Mouse (Mus musculus) limb, embryonic 14.5 days (tissue): ENCODE measurements around the gene Pfkfb4. TPM values are rescaled to one million over a fixed set of nuclear protein-coding genes. Genes with fewer than 3 reads are reported as not detected.

ENCODE experiments used
- ATAC-seq: fragments of 200-750 bp; cut with Nextera tagmentation; 2 replicates; pipeline ENCODE4 v1.8.0; 2017; ENCODE audit warnings: low read depth, moderate number of reproducible peaks, moderate TSS enrichment; ENCODE audit not compliant: low FRiP score
- DNase-seq: peaks from one replicate; pipeline ENCODE4 v3.0.0-alpha.2; 2015; ENCODE audit warnings: low spot score
- H3K27ac ChIP-seq: fragments of 300-500 bp; sonication (generic); replicated peaks from 2 replicates; pipeline ENCODE4 v1.5.1; 2014; ENCODE audit warnings: low read depth, mild to moderate bottlenecking, low read length, moderate library complexity, mixed read lengths
- H3K27me3 ChIP-seq: fragments of 300-500 bp; sonication (generic); 2 replicates; pipeline ENCODE4 v1.6.1; 2014; ENCODE audit warnings: low read length, mixed read lengths; ENCODE audit not compliant: control insufficient read depth, insufficient read depth
- H3K36me3 ChIP-seq: fragments of 300-500 bp; sonication (generic); 2 replicates; pipeline ENCODE4 v1.6.1; 2014; ENCODE audit warnings: mild to moderate bottlenecking, low read length, moderate library complexity, mixed read lengths; ENCODE audit not compliant: control insufficient read depth, insufficient read depth
- H3K4me1 ChIP-seq: fragments of 300-500 bp; sonication (generic); 2 replicates; pipeline ENCODE4 v1.6.1; 2014; ENCODE audit warnings: antibody characterized with exemption, low read length, mixed read lengths; ENCODE audit not compliant: control insufficient read depth, insufficient read depth
- H3K4me2 ChIP-seq: fragments of 300-500 bp; sonication (generic); replicated peaks from 2 replicates; pipeline ENCODE4 v1.6.1; 2014; ENCODE audit warnings: low read depth, mild to moderate bottlenecking, low read length, moderate library complexity; ENCODE audit not compliant: severe bottlenecking
- H3K4me3 ChIP-seq: fragments of 300-500 bp; sonication (generic); replicated peaks from 2 replicates; pipeline ENCODE4 v1.5.1; 2014; ENCODE audit warnings: low read length
- H3K9ac ChIP-seq: fragments of 300-500 bp; sonication (generic); 2 replicates; pipeline ENCODE4 v1.6.1; 2014; ENCODE audit warnings: mild to moderate bottlenecking, low read depth, low read length, moderate library complexity; ENCODE audit not compliant: severe bottlenecking
- H3K9me3 ChIP-seq: fragments of 300-500 bp; sonication (generic); 2 replicates; pipeline ENCODE4 v1.6.1; 2016; ENCODE audit warnings: low read length; ENCODE audit not compliant: control insufficient read depth
- POLR2A ChIP-seq: fragments of 200-500 bp; IDR thresholded peaks from 2 replicates; pipeline ENCODE4 v1.8.0; 2012; ENCODE audit warnings: inconsistent platforms, mild to moderate bottlenecking, moderate library complexity, borderline replicate concordance; ENCODE audit not compliant: insufficient read depth, insufficient read length; ENCODE audit errors: extremely low read depth
- WGBS: fragments of 180-500 bp; shearing (Covaris S2); extraction: QIAGEN DNeasy Blood & Tissue Kit; methylation state at CpG from one replicate; pipeline ENCODE4 v1.1.7; 2014; 5-methylcytosine and 5-hydroxymethylcytosine counted together
- polyA plus RNA-seq, 2 experiments: library from polyadenylated mRNA; depleted of rRNA in 1 of 2; stranded (reverse) in 1 of 2; unstranded in 1 of 2; fragments of >200 nt; fragmentation: Nextera tagmentation in 1 of 2; extraction: Ambion mirVana in 1 of 2; gene quantifications; 2 replicates each; pipeline versions ENCODE4 v1.2.1 to v1.2.3; 2012 to 2014

The Pfkfb4 gene
- polyA plus RNA-seq, 2 experiments: 9.1 to 14.5 TPM

- Histone ChIP-seq H3K4me2 (no peak overlapping the region), H3K9me3 (no peaks in the 10 kb centered on the region), H3K27ac (no peak overlapping the region), H3K36me3 (no peaks in the 10 kb centered on the region; the same call in none of the 2 replicates), H3K9ac (no peak overlapping the region), H3K4me1 (peaks cover 13% of the 10 kb centered on the region; the same call in 1 of the 2 replicates), H3K4me3 (no peak overlapping the region), H3K27me3 (no peaks in the 10 kb centered on the region)
- DNase-seq (no peak), ATAC-seq (no peak)
- no peak for TF ChIP-seq POLR2A
- WGBS: 81% methylated on average over 7 of the region's 7 CpGs
These were observed 49.8 kb downstream of the Pfkfb4 start for GRCm38 (mm10) chr9:109041351-109041750.

- DNase-seq: no peak
- H3K9me3 ChIP-seq: no peaks in the 10 kb centered on the region
- no peak for TF ChIP-seq POLR2A
These were observed 54.7 kb downstream of the Pfkfb4 start for GRCm38 (mm10) chr9:109046306-109046705.

DNA sequence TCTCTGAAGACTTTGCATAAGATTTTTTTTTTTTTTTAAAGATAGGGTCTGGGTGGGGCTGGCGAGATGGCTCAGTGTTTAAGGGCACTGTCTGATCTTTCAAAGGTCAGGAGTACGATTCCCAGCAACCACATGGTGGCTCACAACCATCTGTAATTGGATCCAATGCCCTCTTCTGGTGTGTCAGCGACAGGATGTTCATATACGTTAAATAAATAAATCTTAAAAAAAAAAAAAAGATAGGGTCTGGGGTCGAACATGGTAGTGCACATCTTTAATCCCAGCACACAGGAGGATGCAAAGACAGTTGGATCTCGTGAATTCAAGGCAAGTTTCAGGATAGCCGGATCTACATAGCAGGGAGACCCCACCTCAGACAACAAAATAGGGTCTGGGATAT lies 57.7 kb downstream of the Pfkfb4 start:
- 0 out of 2 replicates have a peak, but pooled peaks cover under 1% of the 10 kb centered on the region for H3K4me1 ChIP-seq
- no peak overlapping the region for H3K27ac ChIP-seq
- TF ChIP-seq POLR2A: no peak
- H3K36me3 ChIP-seq: peaks cover 24% of the 10 kb centered on the region
- H3K4me3 ChIP-seq: no peak overlapping the region
- 77% methylated on average over 7 of the region's 7 CpGs for WGBS
- no peaks in the 10 kb centered on the region for H3K9me3 ChIP-seq
- H3K4me2 ChIP-seq: no peak overlapping the region
- H3K9ac ChIP-seq: no peak overlapping the region
- DNase-seq (no peak), ATAC-seq (no peak)
- no peaks in the 10 kb centered on the region for H3K27me3 ChIP-seq

More at GRCm38 (mm10) chr9:109046306-109046705, 54.7 kb downstream of the Pfkfb4 start:
- Histone ChIP-seq H3K4me2 (no peak overlapping the region), H3K27me3 (no peaks in the 10 kb centered on the region), H3K4me3 (no peak overlapping the region), H3K4me1 (no peaks in the 10 kb centered on the region), H3K36me3 (peaks cover 3% of the 10 kb centered on the region), H3K9ac (no peak overlapping the region), H3K27ac (no peak overlapping the region)
- WGBS: 37% methylated on average over 5 of the region's 5 CpGs
- no peak for ATAC-seq

DNA sequence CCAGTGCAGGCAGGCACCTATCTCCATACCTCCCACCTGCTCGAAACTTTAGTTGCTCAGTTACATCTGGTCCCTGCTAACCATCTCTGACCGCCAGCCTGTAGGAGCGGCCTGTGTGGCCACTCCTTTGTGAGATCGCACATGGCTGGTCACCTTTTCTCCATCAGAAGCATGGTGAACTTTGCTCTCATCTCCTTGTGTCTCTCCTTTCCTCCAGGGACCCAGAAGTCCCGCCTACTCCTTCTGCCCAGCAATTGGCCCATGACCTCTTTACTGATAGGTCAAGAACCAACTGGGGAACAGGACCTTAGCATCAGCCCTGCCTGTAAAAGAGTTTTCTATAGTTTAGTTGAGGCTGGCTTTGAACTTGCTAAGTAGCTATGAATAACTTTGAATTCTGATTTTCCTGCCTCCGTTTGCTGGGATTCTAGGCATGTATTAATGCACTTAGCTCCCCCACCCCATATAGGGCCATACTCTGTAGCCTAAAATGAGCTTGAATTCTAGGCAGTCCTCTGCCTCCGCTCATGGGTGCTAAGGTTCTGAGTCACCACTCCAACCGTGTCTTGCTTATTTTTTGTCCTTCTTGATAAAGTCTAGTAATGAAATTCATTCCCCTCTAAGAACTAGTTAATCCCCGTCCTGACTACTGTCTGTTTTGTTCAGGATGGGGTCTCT lies 58.6 kb downstream of the Pfkfb4 start:
- TF ChIP-seq POLR2A: no peak
- ATAC-seq: no peak

GRCm38 (mm10) chr9:109050674-109050997 lies 59.1 kb downstream of the Pfkfb4 start:
- no peak overlapping the region for H3K4me3 ChIP-seq
- no peak overlapping the region for H3K9ac ChIP-seq
- H3K9me3 ChIP-seq: no peaks in the 10 kb centered on the region
- H3K4me2 ChIP-seq: no peak overlapping the region
- 90% methylated on average over 3 of the region's 3 CpGs for WGBS
- no peak for ATAC-seq
- 0 out of 2 replicates have a peak, but pooled peaks cover 3% of the 10 kb centered on the region for H3K4me1 ChIP-seq
- peaks cover 24% of the 10 kb centered on the region for H3K36me3 ChIP-seq
- H3K27me3 ChIP-seq: no peaks in the 10 kb centered on the region
- TF ChIP-seq POLR2A: no peak
- no peak overlapping the region for H3K27ac ChIP-seq
- no peak for DNase-seq

More for the DNA sequence above, 58.6 kb downstream of the Pfkfb4 start:
- 0 out of 2 replicates have a peak, but pooled peaks cover 3% of the 10 kb centered on the region for H3K4me1 ChIP-seq
- H3K4me2 ChIP-seq: no peak overlapping the region
- 85% methylated on average over 9 of the region's 9 CpGs for WGBS
- H3K27ac ChIP-seq: no peak overlapping the region
- H3K9me3 ChIP-seq: no peaks in the 10 kb centered on the region
- no peak overlapping the region for H3K9ac ChIP-seq
- no peak overlapping the region for H3K4me3 ChIP-seq
- H3K36me3 ChIP-seq: peaks cover 24% of the 10 kb centered on the region
- DNase-seq: no peak
- H3K27me3 ChIP-seq: no peaks in the 10 kb centered on the region
